Mouse (Mus musculus): ENCODE results near the gene Aldh1a2. TPM values are rescaled to one million over a fixed set of nuclear protein-coding genes. Genes with fewer than 3 reads are reported as not detected.
A peak's percentile ranks its signal among the peaks of the same experiment; 100 is the strongest.

The Aldh1a2 gene
- 5.0 and 8.6 TPM in 2 replicates for polyA plus RNA-seq (2015; fragmentation: Nextera tagmentation; extraction: Ambion mirVana)

- Histone ChIP-seq H3K9ac (replicated peaks) (peak within 1 kb of the TSS; percentile 8; the same call in 1 of the 2 replicates), H3K4me3 (replicated peaks) (peak within 1 kb of the TSS; percentile 42)
Measured at GRCm38 (mm10) chr9:71215248-71216035, at the start of gene Aldh1a2. Gene Aldh1a2, plus strand, starts transcription at chr9:71215789.

GRCm38 (mm10) chr9:71166019-71166705, 49.4 kb upstream of the Aldh1a2 start:
- Histone ChIP-seq H3K27me3 (no peaks in the 10 kb centered on the region), H3K27ac (no peak overlapping the region), H3K4me3 (replicated peaks) (no peak overlapping the region), H3K36me3 (no peaks in the 10 kb centered on the region), H3K4me1 (replicated peaks) (peaks cover 12% of the 10 kb centered on the region), H3K4me2 (replicated peaks) (no peak overlapping the region), H3K9me3 (no peaks in the 10 kb centered on the region), H3K9ac (replicated peaks) (no peak overlapping the region)
- WGBS = 90% methylated on average over 5 of the region's 5 CpGs
- no peak for ATAC-seq

More at GRCm38 (mm10) chr9:71215248-71216035, at the start of gene Aldh1a2:
- no peaks in the 10 kb centered on the region for H3K36me3 ChIP-seq
- peaks cover 17% of the 10 kb centered on the region for H3K4me1 ChIP-seq (replicated peaks)
- WGBS = under 1% methylated on average over 80 of the region's 97 CpGs
- H3K27ac ChIP-seq = no peak within 1 kb of the TSS
- H3K27me3 ChIP-seq = peaks cover 73% of the 10 kb centered on the region
- peak; percentile 73 for ATAC-seq
- H3K9me3 ChIP-seq = no peaks in the 10 kb centered on the region
- peak within 1 kb of the TSS; percentile 64 for H3K4me2 ChIP-seq (replicated peaks)

- no peak for ATAC-seq
- Histone ChIP-seq H3K4me2 (replicated peaks) (no peak overlapping the region), H3K4me1 (replicated peaks) (peaks cover 12% of the 10 kb centered on the region), H3K27ac (0 out of 2 replicates have a peak overlapping the region, but pooled peaks have one; percentile 47), H3K4me3 (replicated peaks) (no peak overlapping the region), H3K9ac (replicated peaks) (no peak overlapping the region), H3K27me3 (no peaks in the 10 kb centered on the region), H3K36me3 (no peaks in the 10 kb centered on the region), H3K9me3 (no peaks in the 10 kb centered on the region)
- WGBS = 59% methylated on average over 5 of the region's 5 CpGs
Measured at GRCm38 (mm10) chr9:71166871-71167465, 48.6 kb upstream of the Aldh1a2 start.

GRCm38 (mm10) chr9:71167473-71168215, 47.9 kb upstream of the Aldh1a2 start:
- Histone ChIP-seq H3K4me2 (replicated peaks) (no peak overlapping the region), H3K9ac (replicated peaks) (no peak overlapping the region), H3K4me3 (replicated peaks) (no peak overlapping the region), H3K27me3 (no peaks in the 10 kb centered on the region), H3K9me3 (no peaks in the 10 kb centered on the region), H3K36me3 (no peaks in the 10 kb centered on the region), H3K27ac (peak overlapping the region; percentile 47; the same call in 1 of the 2 replicates), H3K4me1 (replicated peaks) (peaks cover 12% of the 10 kb centered on the region)
- 17% methylated on average over 2 of the region's 2 CpGs for WGBS
- no peak for ATAC-seq

- no peak for ATAC-seq
- H3K4me3 ChIP-seq (replicated peaks) = no peak within 1 kb of the TSS
- 48% methylated on average over 12 of the region's 12 CpGs for WGBS
- peaks cover 12% of the 10 kb centered on the region for H3K4me1 ChIP-seq (replicated peaks)
- no peak within 1 kb of the TSS for H3K9ac ChIP-seq (replicated peaks)
- no peaks in the 10 kb centered on the region for H3K9me3 ChIP-seq
- peak within 1 kb of the TSS; percentile 47; the same call in 1 of the 2 replicates for H3K27ac ChIP-seq
- H3K4me2 ChIP-seq (replicated peaks) = no peak within 1 kb of the TSS
- H3K27me3 ChIP-seq = no peaks in the 10 kb centered on the region
- no peaks in the 10 kb centered on the region for H3K36me3 ChIP-seq
Measured at GRCm38 (mm10) chr9:71168511-71168910, 47.1 kb upstream of the Aldh1a2 start, which contains the start of gene Aqp9. Gene Aqp9, minus strand, starts transcription at chr9:71168682.

GRCm38 (mm10) chr9:71173533-71173932, 42.1 kb upstream of the Aldh1a2 start:
- Histone ChIP-seq H3K36me3 (no peaks in the 10 kb centered on the region), H3K4me2 (replicated peaks) (no peak overlapping the region), H3K4me1 (replicated peaks) (0 out of 2 replicates have a peak, but pooled peaks cover 3% of the 10 kb centered on the region), H3K9me3 (no peaks in the 10 kb centered on the region), H3K4me3 (replicated peaks) (no peak overlapping the region), H3K9ac (replicated peaks) (no peak overlapping the region), H3K27me3 (no peaks in the 10 kb centered on the region), H3K27ac (no peak overlapping the region)
- no peak for ATAC-seq
- 73% methylated on average over 9 of the region's 9 CpGs for WGBS

GRCm38 (mm10) chr9:71174316-71174975, 41.1 kb upstream of the Aldh1a2 start:
- no peaks in the 10 kb centered on the region for H3K4me1 ChIP-seq (replicated peaks)
- 87% methylated on average over 5 of the region's 5 CpGs for WGBS
- H3K4me2 ChIP-seq (replicated peaks) = no peak overlapping the region
- H3K4me3 ChIP-seq (replicated peaks) = no peak overlapping the region
- no peak overlapping the region for H3K9ac ChIP-seq (replicated peaks)
- H3K27ac ChIP-seq = no peak overlapping the region
- H3K27me3 ChIP-seq = no peaks in the 10 kb centered on the region
- no peaks in the 10 kb centered on the region for H3K9me3 ChIP-seq
- no peak for ATAC-seq
- H3K36me3 ChIP-seq = no peaks in the 10 kb centered on the region

GRCm38 (mm10) chr9:71175686-71176085, 39.9 kb upstream of the Aldh1a2 start:
- WGBS = 88% methylated on average over 1 of the region's 1 CpGs
- no peaks in the 10 kb centered on the region for H3K4me1 ChIP-seq (replicated peaks)
- no peak overlapping the region for H3K4me3 ChIP-seq (replicated peaks)
- no peaks in the 10 kb centered on the region for H3K9me3 ChIP-seq
- no peak overlapping the region for H3K9ac ChIP-seq (replicated peaks)
- no peak overlapping the region for H3K27ac ChIP-seq
- ATAC-seq = no peak
- no peaks in the 10 kb centered on the region for H3K36me3 ChIP-seq
- no peak overlapping the region for H3K4me2 ChIP-seq (replicated peaks)
- no peaks in the 10 kb centered on the region for H3K27me3 ChIP-seq

GRCm38 (mm10) chr9:71179276-71179896, 36.2 kb upstream of the Aldh1a2 start:
- Histone ChIP-seq H3K4me1 (replicated peaks) (no peaks in the 10 kb centered on the region), H3K27ac (no peak overlapping the region)
- 81% methylated on average over 6 of the region's 6 CpGs for WGBS

GRCm38 (mm10) chr9:71179964-71180700, 35.5 kb upstream of the Aldh1a2 start:
- Histone ChIP-seq H3K27ac (no peak overlapping the region), H3K36me3 (no peaks in the 10 kb centered on the region), H3K4me3 (replicated peaks) (no peak overlapping the region), H3K4me1 (replicated peaks) (no peaks in the 10 kb centered on the region), H3K9ac (replicated peaks) (no peak overlapping the region), H3K27me3 (no peaks in the 10 kb centered on the region), H3K4me2 (replicated peaks) (no peak overlapping the region), H3K9me3 (no peaks in the 10 kb centered on the region)
- no peak for ATAC-seq
- 79% methylated on average over 8 of the region's 8 CpGs for WGBS

More at GRCm38 (mm10) chr9:71179276-71179896, 36.2 kb upstream of the Aldh1a2 start:
- Histone ChIP-seq H3K4me2 (replicated peaks) (no peak overlapping the region), H3K4me3 (replicated peaks) (no peak overlapping the region), H3K36me3 (no peaks in the 10 kb centered on the region), H3K27me3 (no peaks in the 10 kb centered on the region), H3K9ac (replicated peaks) (no peak overlapping the region), H3K9me3 (no peaks in the 10 kb centered on the region)
- ATAC-seq = no peak

Data from midbrain, embryonic 13.5 days (tissue).